Mouse (Mus musculus) heart, embryonic 13.5 days (tissue): ENCODE measurements around the gene Heg1. TPM values are rescaled to one million over a fixed set of nuclear protein-coding genes. Genes with fewer than 3 reads are reported as not detected.
A peak's percentile ranks its signal among the peaks of the same experiment; 100 is the strongest.

Experiments used
- ATAC-seq: fragments of 200-750 bp; cut with Nextera tagmentation; 2 replicates; pipeline ENCODE4 v1.8.0; 2017; ENCODE audit warnings: moderate TSS enrichment; ENCODE audit not compliant: insufficient number of reproducible peaks, low FRiP score, low TSS enrichment; ENCODE audit errors: extremely low read depth
- H3K27ac ChIP-seq: fragments of 300-500 bp; sonication (generic); replicated peaks from 2 replicates; pipeline ENCODE4 v1.5.1; 2015; ENCODE audit warnings: moderate library complexity, mild to moderate bottlenecking, inconsistent platforms
- H3K27me3 ChIP-seq: fragments of 300-500 bp; sonication (generic); replicated peaks from 2 replicates; pipeline ENCODE4 v1.6.1; 2015; ENCODE audit warnings: mild to moderate bottlenecking, inconsistent platforms
- H3K36me3 ChIP-seq: fragments of 300-500 bp; sonication (generic); 2 replicates; pipeline ENCODE4 v1.6.1; 2015; ENCODE audit warnings: mild to moderate bottlenecking, inconsistent platforms
- H3K4me1 ChIP-seq: fragments of 300-500 bp; sonication (generic); 2 replicates; pipeline ENCODE4 v1.6.1; 2015; ENCODE audit warnings: inconsistent platforms
- H3K4me2 ChIP-seq: fragments of 300-500 bp; sonication (generic); 2 replicates; pipeline ENCODE4 v1.6.1; 2015; ENCODE audit warnings: inconsistent platforms, mild to moderate bottlenecking, moderate library complexity
- H3K4me3 ChIP-seq: fragments of 300-500 bp; sonication (generic); 2 replicates; pipeline ENCODE4 v1.5.1; 2015; ENCODE audit warnings: moderate library complexity, mild to moderate bottlenecking, inconsistent platforms
- H3K9ac ChIP-seq: fragments of 300-500 bp; sonication (generic); 2 replicates; pipeline ENCODE4 v1.6.1; 2015; ENCODE audit warnings: inconsistent platforms, mild to moderate bottlenecking, moderate library complexity
- H3K9me3 ChIP-seq: fragments of 300-500 bp; sonication (generic); 2 replicates; pipeline ENCODE4 v1.6.1; 2016; ENCODE audit warnings: inconsistent platforms
- WGBS: fragments of 180-500 bp; shearing (Covaris S2); methylation state at CpG from one replicate; pipeline ENCODE4 v1.1.7; 2015; ENCODE audit warnings: mixed read lengths; 5-methylcytosine and 5-hydroxymethylcytosine counted together
- polyA plus RNA-seq: library from polyadenylated mRNA; unstranded; fragments of >200 nt; fragmentation: Nextera tagmentation; extraction: Ambion mirVana; gene quantifications from 2 replicates; pipeline ENCODE4 v1.2.1, GENCODE M21; 2015

Heg1 gene
- polyA plus RNA-seq, 1 experiment from 2014 or later: 32.3 TPM

DNA sequence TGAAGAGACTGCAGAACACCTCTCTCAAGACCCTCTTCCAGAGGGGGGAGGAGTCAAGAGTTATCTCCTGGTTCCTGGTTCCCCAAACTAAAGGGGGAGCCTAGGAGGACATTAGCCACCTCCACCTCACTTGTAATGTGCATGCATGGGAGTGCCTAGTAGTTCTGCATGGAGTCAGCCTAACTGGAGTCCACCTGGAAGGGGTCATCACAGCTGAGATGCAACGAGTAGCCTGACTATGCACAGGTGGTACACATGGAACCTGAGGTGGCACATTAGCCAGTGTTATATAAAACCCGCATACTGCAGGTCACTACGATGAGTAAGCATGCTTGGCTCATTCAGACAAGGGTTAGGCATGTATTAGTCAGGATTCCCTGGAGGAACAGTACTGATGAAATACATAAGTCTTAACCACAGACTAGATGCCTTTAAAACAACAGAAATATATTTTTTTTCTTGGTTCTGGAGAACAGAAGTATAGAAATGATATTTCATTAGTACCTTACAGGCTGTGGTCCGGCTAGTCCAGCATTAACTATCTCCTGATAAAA lies 17.1 kb upstream of the Heg1 start:
- Histone ChIP-seq H3K27ac (no peak overlapping the region), H3K4me3 (no peak overlapping the region), H3K4me2 (no peak overlapping the region), H3K9me3 (no peaks in the 10 kb centered on the region), H3K36me3 (no peaks in the 10 kb centered on the region), H3K4me1 (peaks cover 11% of the 10 kb centered on the region), H3K27me3 (no peaks in the 10 kb centered on the region), H3K9ac (no peak overlapping the region)
- no peak for ATAC-seq
- WGBS: 87% methylated on average over 4 of the region's 4 CpGs

DNA sequence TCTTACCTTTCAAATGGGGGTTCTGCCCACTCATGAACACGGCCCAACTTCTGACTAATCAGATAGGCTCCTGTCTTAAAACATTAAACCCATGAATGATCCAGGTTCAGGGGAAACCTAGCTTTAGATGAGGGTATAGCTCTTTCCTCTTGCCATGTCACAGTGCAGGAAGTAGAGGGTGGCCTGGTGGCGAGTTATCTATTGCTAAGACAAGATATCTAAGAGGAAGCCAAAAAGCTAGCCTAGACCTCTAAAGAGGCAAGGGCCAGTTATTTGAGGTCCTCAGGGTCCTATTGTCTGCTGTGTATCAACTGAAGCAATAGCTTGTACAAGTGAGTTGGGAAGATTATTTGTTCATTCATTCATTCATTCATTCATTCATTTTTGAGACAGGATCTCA lies 15.7 kb upstream of the Heg1 start:
- ATAC-seq: no peak
- Histone ChIP-seq H3K9me3 (no peaks in the 10 kb centered on the region), H3K4me2 (no peak overlapping the region), H3K9ac (no peak overlapping the region), H3K4me1 (peaks cover 15% of the 10 kb centered on the region), H3K27me3 (no peaks in the 10 kb centered on the region), H3K36me3 (no peaks in the 10 kb centered on the region), H3K4me3 (no peak overlapping the region), H3K27ac (no peak overlapping the region)
- 60% methylated on average over 2 of the region's 2 CpGs for WGBS

GRCm38 (mm10) chr16:33669072-33669471 lies 15.1 kb upstream of the Heg1 start:
- H3K9me3 ChIP-seq: no peaks in the 10 kb centered on the region
- H3K4me2 ChIP-seq: no peak overlapping the region
- no peak overlapping the region for H3K9ac ChIP-seq
- no peak overlapping the region for H3K4me3 ChIP-seq
- no peak overlapping the region for H3K27ac ChIP-seq
- H3K27me3 ChIP-seq: no peaks in the 10 kb centered on the region
- H3K36me3 ChIP-seq: no peaks in the 10 kb centered on the region
- 68% methylated on average over 1 of the region's 1 CpGs for WGBS
- ATAC-seq: no peak
- H3K4me1 ChIP-seq: peaks cover 18% of the 10 kb centered on the region

- Histone ChIP-seq H3K27me3 (no peaks in the 10 kb centered on the region), H3K9me3 (no peaks in the 10 kb centered on the region), H3K9ac (peak overlapping the region; percentile 40; the same call in 1 of the 2 replicates), H3K27ac (peak overlapping the region; percentile 26), H3K4me2 (no peak overlapping the region), H3K4me1 (peaks cover 21% of the 10 kb centered on the region), H3K4me3 (no peak overlapping the region), H3K36me3 (no peaks in the 10 kb centered on the region)
- 52% methylated on average over 3 of the region's 3 CpGs for WGBS
- ATAC-seq: no peak
Observed at GRCm38 (mm10) chr16:33670340-33670739, 13.8 kb upstream of the Heg1 start.

GRCm38 (mm10) chr16:33670933-33671332 lies 13.2 kb upstream of the Heg1 start:
- Histone ChIP-seq H3K4me2 (no peak overlapping the region), H3K4me3 (no peak overlapping the region), H3K27me3 (no peaks in the 10 kb centered on the region), H3K36me3 (no peaks in the 10 kb centered on the region), H3K9ac (no peak overlapping the region), H3K9me3 (no peaks in the 10 kb centered on the region), H3K4me1 (peaks cover 27% of the 10 kb centered on the region), H3K27ac (peak overlapping the region; percentile 26)
- ATAC-seq: no peak
- 81% methylated on average over 2 of the region's 2 CpGs for WGBS

GRCm38 (mm10) chr16:33672188-33672587 lies 12.0 kb upstream of the Heg1 start:
- no peak overlapping the region for H3K27ac ChIP-seq
- ATAC-seq: no peak

GRCm38 (mm10) chr16:33672643-33673042 lies 11.5 kb upstream of the Heg1 start:
- Histone ChIP-seq H3K4me1 (peaks cover 44% of the 10 kb centered on the region), H3K4me3 (no peak overlapping the region), H3K4me2 (no peak overlapping the region), H3K36me3 (no peaks in the 10 kb centered on the region), H3K9me3 (no peaks in the 10 kb centered on the region), H3K27me3 (no peaks in the 10 kb centered on the region), H3K9ac (no peak overlapping the region), H3K27ac (no peak overlapping the region)
- ATAC-seq: no peak
- WGBS: 67% methylated on average over 4 of the region's 4 CpGs

More at GRCm38 (mm10) chr16:33672188-33672587, 12.0 kb upstream of the Heg1 start:
- H3K4me1 ChIP-seq: peaks cover 39% of the 10 kb centered on the region
- WGBS: 88% methylated on average over 4 of the region's 4 CpGs
- H3K36me3 ChIP-seq: no peaks in the 10 kb centered on the region
- H3K9ac ChIP-seq: no peak overlapping the region
- H3K4me2 ChIP-seq: no peak overlapping the region
- no peaks in the 10 kb centered on the region for H3K27me3 ChIP-seq
- H3K9me3 ChIP-seq: no peaks in the 10 kb centered on the region
- no peak overlapping the region for H3K4me3 ChIP-seq

DNA sequence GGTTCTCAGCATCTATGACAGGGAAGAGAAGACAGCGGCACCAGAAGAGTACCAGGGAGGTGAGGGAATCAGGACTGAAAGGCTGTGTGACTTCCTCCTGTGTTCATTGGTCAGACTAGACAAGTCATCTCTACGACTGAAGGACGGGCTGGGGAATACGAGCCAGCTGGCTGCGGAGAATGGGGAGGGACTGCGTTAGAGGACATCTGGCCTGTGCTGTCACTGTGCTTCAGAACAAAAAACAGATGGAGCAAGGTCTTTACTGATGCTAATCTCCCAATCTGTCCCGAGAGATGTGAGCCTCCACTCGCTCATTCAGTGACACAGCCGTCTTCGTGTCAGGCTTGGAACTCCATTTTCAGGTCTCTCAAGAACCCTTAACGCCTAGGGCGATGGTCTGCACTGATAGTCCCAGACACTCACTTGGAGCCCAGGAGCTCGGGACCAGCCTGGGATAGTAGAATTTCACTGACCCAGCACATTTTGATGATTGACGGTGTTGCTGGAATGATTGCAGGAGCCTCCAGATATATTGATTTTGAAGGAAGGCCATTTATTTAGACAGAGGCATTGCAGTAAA lies 10.6 kb upstream of the Heg1 start:
- H3K9me3 ChIP-seq: no peaks in the 10 kb centered on the region
- no peak overlapping the region for H3K4me3 ChIP-seq
- H3K27me3 ChIP-seq: no peaks in the 10 kb centered on the region
- no peak overlapping the region for H3K9ac ChIP-seq
- H3K27ac ChIP-seq: no peak overlapping the region
- H3K36me3 ChIP-seq: no peaks in the 10 kb centered on the region
- 53% methylated on average over 14 of the region's 14 CpGs for WGBS
- ATAC-seq: peak; percentile 28; the same call in 1 of the 2 replicates
- H3K4me1 ChIP-seq: peaks cover 44% of the 10 kb centered on the region
- H3K4me2 ChIP-seq: no peak overlapping the region

GRCm38 (mm10) chr16:33675151-33675847 lies 8.9 kb upstream of the Heg1 start:
- Histone ChIP-seq H3K9ac (no peak overlapping the region), H3K27me3 (no peaks in the 10 kb centered on the region), H3K4me2 (no peak overlapping the region), H3K4me1 (peaks cover 46% of the 10 kb centered on the region), H3K9me3 (peaks cover 3% of the 10 kb centered on the region; the same call in 1 of the 2 replicates), H3K36me3 (no peaks in the 10 kb centered on the region), H3K4me3 (no peak overlapping the region), H3K27ac (no peak overlapping the region)
- ATAC-seq: no peak
- WGBS: 82% methylated on average over 10 of the region's 10 CpGs

DNA sequence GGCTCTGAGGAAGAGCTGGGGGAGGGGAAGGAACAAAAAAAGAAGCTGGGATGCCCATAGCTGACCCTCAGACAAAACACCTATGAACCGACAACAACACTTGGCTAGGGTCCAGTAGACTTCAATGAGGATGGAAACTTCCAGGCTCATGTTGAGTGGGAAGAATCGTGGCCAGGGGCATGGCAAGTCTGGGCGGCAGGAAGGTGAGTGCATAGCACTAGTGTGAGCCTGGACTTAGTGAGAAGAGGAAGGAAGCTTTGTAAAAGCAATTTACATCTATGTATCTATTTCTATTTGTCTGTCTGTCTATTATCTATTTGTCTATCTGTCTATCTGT lies 8.4 kb upstream of the Heg1 start:
- Histone ChIP-seq H3K36me3 (no peaks in the 10 kb centered on the region), H3K9ac (no peak overlapping the region), H3K4me1 (peaks cover 46% of the 10 kb centered on the region), H3K27ac (no peak overlapping the region; the same call in 1 of the 2 replicates), H3K4me3 (no peak overlapping the region), H3K4me2 (no peak overlapping the region), H3K9me3 (peaks cover 3% of the 10 kb centered on the region; the same call in 1 of the 2 replicates), H3K27me3 (no peaks in the 10 kb centered on the region)
- ATAC-seq: no peak
- 53% methylated on average over 3 of the region's 3 CpGs for WGBS

GRCm38 (mm10) chr16:33676347-33677312 lies 7.5 kb upstream of the Heg1 start:
- H3K27ac ChIP-seq: peak overlapping the region; percentile 67
- H3K9ac ChIP-seq: no peak overlapping the region

More at GRCm38 (mm10) chr16:33676347-33677312, 7.5 kb upstream of the Heg1 start:
- 37% methylated on average over 7 of the region's 7 CpGs for WGBS
- Histone ChIP-seq H3K36me3 (no peaks in the 10 kb centered on the region), H3K9me3 (peaks cover 3% of the 10 kb centered on the region; the same call in 1 of the 2 replicates), H3K4me2 (no peak overlapping the region), H3K4me1 (peaks cover 47% of the 10 kb centered on the region), H3K4me3 (no peak overlapping the region), H3K27me3 (no peaks in the 10 kb centered on the region)
- ATAC-seq: no peak
